Mouse (Mus musculus): ENCODE measurements around the gene Srebf2. TPM values are rescaled to one million over a fixed set of nuclear protein-coding genes. Genes with fewer than 3 reads are reported as not detected.

Srebf2 gene
- total RNA-seq, 2 experiments from 2014 or later: 79.0 to 84.5 TPM

- DNase-seq: no peak
Observed at GRCm38 (mm10) chr15:82184183-82184582, 37.2 kb downstream of the Srebf2 start.

GRCm38 (mm10) chr15:82184656-82185055 is 37.7 kb downstream of the Srebf2 start:
- DNase-seq: no peak

- no peak for DNase-seq
Observed at GRCm38 (mm10) chr15:82185062-82185783, 38.2 kb downstream of the Srebf2 start.

GRCm38 (mm10) chr15:82186131-82186530 is 39.1 kb downstream of the Srebf2 start:
- peak; percentile 67 for DNase-seq

- DNase-seq: no peak
Observed at GRCm38 (mm10) chr15:82186931-82187330, 40.0 kb downstream of the Srebf2 start.

- DNase-seq: no peak
Observed at GRCm38 (mm10) chr15:82187401-82187800, 40.4 kb downstream of the Srebf2 start.

GRCm38 (mm10) chr15:82187924-82188323 is 40.9 kb downstream of the Srebf2 start:
- DNase-seq: no peak

- peak; percentile 58 for DNase-seq
Observed at GRCm38 (mm10) chr15:82188481-82189240, 41.7 kb downstream of the Srebf2 start.

- DNase-seq: no peak
Observed at GRCm38 (mm10) chr15:82192617-82193016, 45.6 kb downstream of the Srebf2 start.

GRCm38 (mm10) chr15:82196300-82196699 is 49.3 kb downstream of the Srebf2 start:
- no peak for DNase-seq

- DNase-seq: no peak
Observed at GRCm38 (mm10) chr15:82197246-82197750, 50.3 kb downstream of the Srebf2 start.

- DNase-seq: no peak
Observed at GRCm38 (mm10) chr15:82197937-82198336, 51.0 kb downstream of the Srebf2 start.

- DNase-seq: no peak
Observed at GRCm38 (mm10) chr15:82198342-82198741, 51.4 kb downstream of the Srebf2 start.

GRCm38 (mm10) chr15:82199546-82199945 is 52.6 kb downstream of the Srebf2 start:
- no peak for DNase-seq

GRCm38 (mm10) chr15:82202086-82202485 is 55.1 kb downstream of the Srebf2 start:
- no peak for DNase-seq

GRCm38 (mm10) chr15:82203090-82203489 is 56.1 kb downstream of the Srebf2 start:
- DNase-seq: no peak

GRCm38 (mm10) chr15:82203611-82204351 is 56.8 kb downstream of the Srebf2 start:
- no peak for DNase-seq

GRCm38 (mm10) chr15:82204680-82205371 is 57.8 kb downstream of the Srebf2 start:
- DNase-seq: no peak

GRCm38 (mm10) chr15:82206365-82207104 is 59.6 kb downstream of the Srebf2 start:
- DNase-seq: peak; percentile 87

- DNase-seq: no peak
Observed at GRCm38 (mm10) chr15:82207105-82207459, 60.1 kb downstream of the Srebf2 start.

- no peak for DNase-seq
Observed at GRCm38 (mm10) chr15:82207504-82208219, 60.7 kb downstream of the Srebf2 start.
